Mouse (Mus musculus) thymus, postnatal 36 days (tissue): Measurements from ENCODE around the gene Tff1.

ENCODE experiments used
- DNase-seq, 2 experiments: peaks; one replicate each; pipeline ENCODE4 v3.0.0; 2022; ENCODE audit warnings: mixed read lengths in 2 of 2

Gene Tff1

DNA sequence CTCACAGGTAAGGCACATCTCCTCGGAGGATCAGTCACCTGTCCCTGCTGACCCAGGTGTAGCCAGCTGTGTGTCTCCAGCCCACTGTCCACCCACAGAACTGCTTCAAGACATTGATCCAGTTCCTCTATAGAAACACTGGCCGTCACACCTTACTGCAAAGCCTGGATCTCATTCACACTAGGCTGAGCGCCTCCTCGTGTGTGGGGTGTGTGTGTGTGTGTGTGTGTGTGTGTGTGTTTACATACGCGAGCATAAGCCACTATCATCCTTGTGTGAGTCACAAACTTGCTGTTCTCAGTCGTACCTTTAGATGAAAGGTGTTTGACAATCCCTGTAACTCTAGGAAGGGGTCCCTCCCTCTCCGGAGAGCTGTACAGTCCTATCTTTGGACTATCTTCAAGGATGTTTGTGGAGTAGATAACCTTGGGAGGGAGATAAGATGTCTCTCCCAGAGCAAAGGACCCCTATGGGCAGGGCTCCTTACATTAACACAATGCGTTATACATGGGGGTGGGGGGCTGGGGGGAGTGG, 12.0 kb downstream of the Tff1 start:
- DNase-seq = no peak

DNA sequence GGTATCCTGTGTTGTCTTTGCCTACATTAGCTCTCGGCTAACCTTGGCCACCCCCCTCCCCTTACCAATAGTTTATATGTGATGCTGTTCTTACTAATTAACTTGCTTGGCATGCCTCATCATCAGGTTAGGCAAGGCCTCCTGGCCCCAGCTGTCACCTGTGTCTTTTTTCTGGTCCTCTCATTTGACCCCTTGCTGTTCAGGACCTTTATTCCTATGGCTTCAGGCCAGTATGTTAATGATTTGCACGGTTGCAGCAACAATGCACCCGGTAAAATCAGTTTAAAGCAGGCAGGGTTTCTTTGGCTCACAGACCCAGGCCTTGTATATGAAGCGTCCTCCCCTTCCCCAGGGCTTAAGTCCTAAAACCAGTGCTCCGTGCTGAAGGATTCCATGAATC, 12.6 kb downstream of the Tff1 start:
- DNase-seq = no peak

DNA sequence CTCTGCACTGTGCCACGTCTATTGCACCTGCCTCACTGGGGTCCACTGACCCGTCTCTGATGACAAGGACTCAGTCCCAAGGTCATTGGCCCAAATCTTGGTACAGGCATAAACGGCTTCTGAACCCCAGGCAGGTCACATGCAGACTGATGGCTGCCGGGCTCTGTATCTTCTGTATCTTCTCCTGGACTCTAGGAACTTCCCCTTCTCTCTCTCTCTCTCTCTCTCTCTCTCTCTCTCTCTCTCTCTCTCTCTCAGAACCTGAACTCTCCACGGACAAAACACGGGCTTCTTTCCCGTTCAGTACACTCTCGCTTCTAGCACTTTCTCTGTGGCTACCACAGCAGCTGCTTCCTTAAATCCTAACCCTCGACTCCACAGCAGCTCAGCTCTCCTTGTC, 19.1 kb downstream of the Tff1 start:
- DNase-seq = no peak

DNA sequence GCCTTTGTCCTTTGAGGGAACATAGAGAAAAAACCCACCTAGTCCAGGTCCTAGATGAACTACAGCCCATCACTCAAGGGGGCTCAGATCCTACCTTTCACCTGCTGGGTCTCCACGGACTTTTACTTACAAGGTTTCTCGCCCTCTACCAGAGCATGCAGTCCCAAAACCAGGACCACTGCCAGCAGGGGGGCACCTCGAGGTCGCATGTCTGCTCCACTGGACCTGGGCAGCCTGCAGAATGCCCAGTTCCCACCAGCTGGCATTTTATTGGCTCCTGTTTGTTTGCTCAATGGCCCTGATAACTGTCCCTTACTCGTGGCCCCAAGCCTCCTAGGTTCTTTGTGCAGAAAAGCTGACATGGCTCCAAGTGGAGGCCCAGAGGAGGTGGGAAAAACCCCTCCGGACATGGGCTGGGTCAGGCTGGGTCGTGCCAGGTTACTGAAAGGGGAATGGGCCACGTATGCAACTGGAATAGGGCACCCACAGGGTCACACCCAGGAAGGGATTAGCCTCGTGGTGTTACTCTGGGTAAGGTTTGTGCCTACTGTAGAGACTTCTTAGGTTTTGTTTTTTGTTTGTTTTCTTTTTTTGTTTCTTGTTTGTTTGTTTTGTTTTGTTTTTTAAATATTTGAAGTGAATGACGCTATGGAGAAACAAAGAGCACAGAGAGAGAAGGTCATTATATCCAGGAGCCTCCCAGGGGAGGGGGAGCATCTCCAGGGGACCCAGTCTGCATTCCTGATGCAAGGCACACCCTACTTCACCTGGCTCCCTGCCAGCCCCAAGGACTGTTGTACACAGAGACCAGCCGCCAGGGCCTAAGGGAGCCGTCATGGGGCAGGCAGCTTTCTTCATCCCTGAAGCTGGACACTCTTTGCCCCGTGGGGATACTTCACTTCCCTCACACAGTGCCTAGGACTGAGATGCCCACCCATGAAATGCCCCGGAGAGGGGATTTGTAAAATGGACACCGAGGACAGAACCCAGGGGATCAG, 20.7 kb downstream of the Tff1 start, which contains the start of gene Tff2:
Tff2 (minus strand) TSS at position 243 of the 998 bp plus-strand sequence.
- DNase-seq = no peak

DNA sequence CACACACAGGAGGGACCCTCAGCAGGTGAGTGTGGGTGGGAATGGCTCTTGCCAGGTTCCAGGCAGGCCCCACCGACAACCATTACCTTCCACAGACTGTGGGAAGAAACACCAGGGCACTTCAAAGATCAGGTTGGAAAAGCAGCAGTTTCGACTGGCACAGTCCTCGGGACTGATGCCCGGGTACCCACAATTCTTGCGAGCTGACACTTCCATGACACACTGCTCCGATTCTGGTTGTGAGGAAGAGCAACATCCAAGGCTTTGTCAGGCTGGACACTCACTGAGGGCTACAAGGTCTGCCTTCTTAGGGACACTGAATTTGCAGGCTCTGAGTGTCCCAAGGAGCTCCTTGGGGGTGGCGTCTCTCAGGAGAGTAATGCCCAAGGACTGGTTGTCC, 23.0 kb downstream of the Tff1 start:
- no peak for DNase-seq

DNA sequence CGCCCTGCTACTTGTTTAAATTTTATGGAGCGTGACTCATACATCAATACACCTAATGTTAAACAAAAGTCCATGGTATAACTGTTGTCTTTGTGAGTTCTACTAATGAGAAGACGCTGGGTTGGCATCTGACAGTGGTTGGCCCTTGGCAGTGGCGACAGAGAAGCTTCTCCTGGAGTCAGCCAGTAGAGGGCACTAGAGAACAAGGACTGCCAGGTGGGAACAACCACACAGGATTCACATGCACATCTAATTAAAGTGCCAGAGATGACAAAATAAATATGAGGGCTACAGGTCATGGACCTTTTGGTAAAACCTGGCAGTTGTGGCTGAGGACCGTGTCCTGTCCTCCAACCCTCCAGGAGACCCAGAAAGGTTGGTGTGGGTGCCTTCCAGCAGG, 26.7 kb downstream of the Tff1 start:
- DNase-seq = peak; percentile 71 to 72

DNA sequence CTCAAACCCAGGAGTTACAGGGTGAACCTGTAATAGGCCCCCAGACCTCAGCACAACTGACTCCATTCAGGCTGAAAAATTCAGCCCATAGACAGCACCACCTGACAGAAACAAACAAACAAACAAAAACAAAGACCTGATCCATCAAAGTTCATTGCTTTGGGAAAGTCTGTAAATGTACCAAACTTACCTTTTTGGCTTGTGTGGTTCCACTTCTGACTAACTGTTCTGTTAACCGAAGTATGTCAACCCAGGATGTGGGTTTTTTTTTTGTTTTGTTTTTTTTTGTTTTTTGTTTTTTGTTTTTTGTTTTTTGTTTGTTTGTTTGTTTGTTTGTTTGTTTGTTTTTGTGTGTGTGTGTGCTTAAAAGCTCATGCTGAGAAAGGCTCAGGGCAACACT, 28.3 kb downstream of the Tff1 start:
- DNase-seq = no peak

DNA sequence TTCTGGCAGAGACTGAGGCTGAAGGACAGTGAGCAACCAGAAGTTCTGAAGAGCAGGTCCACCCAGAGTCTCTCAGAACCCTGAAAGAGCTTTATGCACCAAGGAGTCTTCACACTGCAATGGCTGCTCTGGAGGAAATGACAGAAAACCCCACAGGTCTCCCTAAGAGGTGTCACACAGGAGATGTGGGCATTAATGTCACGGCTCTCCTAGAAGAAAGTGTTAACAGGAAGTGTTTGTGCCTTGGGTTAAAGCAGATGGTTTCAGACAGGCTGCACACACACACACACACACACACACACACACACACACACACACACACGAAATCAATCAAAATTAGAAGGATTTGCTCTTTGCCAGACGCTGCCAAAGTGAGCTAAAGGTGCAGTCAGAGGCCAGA, 28.8 kb downstream of the Tff1 start:
- no peak for DNase-seq

DNA sequence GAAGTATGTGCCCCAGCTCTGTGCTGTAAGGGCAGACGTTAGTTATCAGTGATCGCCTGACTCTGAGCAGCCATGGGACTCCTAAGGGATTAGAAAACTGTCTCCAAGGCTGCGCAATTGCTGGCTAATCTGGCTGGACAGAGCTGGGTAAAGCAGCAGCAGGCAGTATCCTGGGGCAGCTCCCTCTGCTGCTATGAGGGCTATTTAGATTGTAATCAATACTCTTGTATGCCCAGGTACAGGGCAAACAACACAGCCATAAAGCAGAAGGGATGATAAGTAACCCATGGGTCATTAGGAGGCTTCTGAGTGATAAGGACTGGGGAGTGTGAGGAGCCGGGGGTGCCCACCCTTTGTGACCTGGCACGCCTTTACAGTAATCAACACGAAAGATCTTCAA, 30.2 kb downstream of the Tff1 start:
- DNase-seq = no peak

DNA sequence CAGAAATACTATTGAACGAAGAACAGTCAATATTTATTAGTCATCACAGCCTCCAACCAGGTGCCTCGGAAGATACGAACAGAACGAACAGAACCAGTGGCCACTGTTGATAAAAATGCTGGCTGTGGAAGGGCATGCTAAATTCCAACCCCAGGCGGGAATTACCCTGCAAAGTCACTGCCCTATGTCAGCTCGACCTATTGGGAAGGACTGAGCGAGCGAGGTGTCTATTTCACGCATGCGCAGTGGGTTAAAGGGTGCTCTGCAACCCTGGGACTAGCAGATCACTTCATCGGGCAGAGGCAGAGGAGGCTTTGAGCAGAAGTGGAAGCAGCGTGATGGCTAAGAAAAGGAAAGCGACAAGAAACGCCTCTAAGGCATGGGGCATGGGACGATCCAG, 31.3 kb downstream of the Tff1 start:
- DNase-seq = no peak

DNA sequence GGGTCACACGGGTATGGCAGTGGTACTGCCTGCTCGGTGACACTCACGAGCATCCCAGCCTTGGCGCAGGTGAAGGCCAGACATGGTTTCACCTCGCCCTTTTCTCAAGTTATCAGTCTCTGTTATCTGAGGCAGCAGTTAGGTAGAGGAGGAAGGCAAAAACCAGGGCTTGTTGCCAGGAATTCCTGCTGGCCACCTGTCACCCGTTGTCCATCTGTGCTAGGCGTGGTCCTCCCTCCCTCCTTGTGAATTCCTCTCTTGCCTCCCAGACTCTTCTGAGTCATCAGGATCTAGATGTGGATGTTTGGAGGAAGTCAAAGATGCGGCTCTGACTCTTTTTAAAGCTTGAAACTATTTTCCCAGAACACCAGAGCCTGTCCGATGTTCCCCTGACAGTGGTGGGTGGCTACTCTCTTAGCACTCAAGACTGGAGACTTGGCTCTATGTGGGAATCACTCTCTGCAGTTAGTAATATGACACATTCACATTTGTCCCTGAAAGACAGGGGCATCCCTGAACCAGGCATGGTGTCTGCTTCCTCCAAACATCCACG, 33.7 kb downstream of the Tff1 start:
- no peak for DNase-seq

DNA sequence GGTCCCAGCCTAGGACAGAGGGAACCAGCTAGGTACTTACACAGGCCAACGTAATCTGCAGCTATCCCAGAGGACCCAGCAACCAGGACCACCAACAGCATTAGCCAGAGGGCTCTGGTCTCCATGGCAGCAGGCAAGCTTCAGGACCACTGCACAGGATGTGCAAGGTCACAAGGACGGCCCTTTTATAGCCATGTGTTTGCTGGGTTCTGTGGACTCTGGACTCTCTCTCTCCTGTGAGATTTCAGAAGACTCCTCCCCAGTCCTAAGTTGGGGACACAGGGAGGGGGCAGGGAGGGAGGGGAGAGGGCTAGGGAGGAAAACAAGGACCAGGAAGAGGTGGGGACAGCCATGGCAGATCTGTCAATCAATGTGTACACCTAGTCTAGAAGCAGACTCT, 35.6 kb downstream of the Tff1 start, which contains the start of gene Tff3:
Tff3 (minus strand) TSS at position 195 of the 400 bp plus-strand sequence.
- DNase-seq = no peak

DNA sequence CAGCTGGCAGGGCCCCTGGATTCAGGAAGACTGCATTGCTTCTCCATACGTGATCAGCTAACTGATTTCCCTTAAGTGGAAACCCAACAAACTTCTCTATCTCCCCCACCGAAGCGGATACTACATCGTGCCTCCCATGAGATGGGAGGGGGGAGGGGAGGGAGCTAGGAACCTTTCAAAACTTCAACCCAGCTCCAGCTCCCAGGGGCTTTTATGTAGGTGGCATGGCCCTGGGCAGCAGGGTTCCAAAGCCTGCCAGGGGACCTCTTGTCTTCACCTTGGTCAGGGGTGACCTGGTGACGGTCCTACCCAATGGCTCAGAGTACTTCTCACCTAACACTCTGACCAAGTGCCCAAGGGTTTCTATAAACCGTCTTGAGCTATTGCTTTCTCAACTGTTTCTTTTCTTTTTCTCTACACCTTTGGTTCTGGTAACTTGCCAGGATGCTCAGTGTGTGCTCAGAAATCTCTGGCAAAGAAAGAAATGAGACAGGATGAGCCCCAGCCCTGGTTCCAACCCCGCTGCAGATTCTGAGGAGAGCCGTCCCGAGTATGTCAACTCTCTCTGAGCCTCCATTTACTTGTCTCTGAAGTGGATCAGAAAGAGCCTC, 36.3 kb downstream of the Tff1 start:
- no peak for DNase-seq

DNA sequence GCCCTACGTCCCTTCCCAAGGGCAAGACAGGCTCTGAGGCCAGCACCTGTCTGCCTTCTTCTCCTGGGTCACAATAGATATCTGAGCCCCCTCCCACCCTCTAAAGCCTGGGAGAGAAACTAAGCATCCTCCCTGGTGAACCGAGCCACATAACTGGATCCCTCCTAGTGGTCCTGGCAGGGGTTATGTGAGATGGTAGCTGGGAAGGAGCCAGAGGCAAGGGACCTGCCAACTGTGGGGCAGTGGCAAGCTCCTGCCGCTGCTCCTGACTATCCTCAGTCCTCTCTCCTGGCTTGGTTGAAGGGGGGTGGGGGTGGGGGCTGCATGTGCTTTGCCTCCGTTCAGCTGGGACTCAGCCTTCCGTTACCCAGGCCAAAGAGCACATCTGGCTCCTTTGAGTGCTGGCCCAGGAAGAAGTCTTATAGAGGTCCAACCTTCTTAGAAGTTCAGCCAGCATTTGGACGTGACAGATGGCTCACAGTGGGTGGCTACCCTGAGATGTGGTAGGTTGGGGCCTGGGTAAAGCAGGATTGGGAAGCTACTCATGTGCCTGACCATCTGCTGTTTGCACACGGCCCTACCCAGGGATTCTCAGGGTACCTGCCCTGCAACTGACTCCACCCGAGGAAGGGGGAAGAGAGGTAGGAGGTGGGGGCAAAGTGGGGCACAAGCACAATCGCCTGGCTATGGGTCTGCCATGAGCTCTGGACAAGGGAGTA, 39.4 kb downstream of the Tff1 start:
- no peak for DNase-seq

DNA sequence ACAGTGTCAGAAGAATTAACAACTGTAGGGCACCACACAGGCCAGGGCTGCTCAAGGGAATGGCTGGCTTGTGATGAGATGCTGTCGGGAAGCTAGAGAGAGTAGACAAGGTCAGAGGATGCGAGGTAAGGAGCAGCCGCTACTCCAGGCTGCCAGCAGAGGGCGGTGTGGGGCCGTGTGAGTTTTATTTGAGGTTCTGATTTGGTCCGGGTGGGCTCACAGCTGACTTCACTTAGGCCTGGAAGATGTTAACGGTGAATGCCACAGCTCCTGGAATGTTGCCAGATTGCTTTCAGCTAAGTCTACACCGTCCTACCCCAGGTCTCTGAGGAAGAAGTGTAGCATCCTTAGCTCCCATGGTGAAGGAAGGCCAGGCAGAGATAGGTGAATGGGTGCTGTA, 43.1 kb downstream of the Tff1 start:
- peak; percentile 63 to 71 for DNase-seq

DNA sequence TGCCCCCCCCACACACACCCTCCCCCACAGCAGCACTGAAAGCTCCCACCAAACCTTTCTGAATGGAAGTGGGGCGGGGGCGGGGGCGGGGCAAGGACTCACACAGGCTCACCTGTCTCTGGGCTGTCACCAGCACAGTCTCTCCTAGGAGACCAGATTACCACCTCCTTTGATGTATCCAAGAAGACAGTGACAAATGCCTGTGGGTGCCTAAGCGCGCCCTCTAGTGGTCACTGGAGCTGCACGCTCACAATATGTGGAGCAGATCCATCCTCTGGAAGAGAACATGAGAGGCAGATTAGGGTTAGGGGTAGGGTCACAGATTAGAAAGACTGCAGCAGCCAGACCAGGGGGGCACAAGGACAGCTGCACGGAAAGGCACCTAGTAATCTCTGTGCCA, 45.6 kb downstream of the Tff1 start:
- DNase-seq = peak; percentile 81 to 82

DNA sequence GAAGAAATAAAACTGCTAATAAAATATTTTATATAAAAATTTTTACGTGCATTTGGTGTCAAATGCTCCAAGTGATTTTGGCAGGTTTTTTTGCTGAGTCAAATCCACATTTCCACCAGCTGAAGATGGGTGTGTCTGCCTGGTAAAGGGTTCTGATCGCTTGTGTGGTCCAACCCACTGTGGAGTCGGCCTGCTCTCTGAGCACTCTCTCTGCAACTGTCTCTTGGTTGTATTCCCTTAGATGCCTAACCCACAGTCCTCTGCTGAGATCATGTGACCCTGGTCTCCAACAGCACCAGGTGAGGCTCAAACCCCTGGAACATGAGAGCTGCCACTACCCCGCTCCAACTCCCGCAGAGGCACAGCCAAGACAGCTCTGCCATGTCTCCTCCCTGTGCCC, 47.1 kb downstream of the Tff1 start:
- no peak for DNase-seq

DNA sequence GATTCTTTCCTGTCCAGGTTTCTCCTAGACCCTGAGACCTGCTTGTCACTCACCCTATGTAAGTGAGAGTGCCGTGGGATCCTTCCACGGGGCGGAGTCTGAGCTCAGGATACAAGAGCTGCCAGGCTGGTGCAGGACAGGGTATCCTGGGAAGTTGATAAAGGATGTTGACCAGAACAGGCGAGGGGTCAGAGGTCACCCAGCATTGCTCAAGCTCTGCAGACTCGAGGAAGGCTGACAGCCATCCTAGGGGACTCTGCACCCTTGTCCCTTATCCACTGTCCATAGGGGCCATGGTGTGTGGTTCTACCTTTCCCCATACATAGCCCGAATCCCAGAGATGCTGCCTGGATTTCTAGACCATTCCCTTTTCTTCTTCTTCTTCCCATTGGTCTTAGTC, 49.0 kb downstream of the Tff1 start:
- DNase-seq = no peak

DNA sequence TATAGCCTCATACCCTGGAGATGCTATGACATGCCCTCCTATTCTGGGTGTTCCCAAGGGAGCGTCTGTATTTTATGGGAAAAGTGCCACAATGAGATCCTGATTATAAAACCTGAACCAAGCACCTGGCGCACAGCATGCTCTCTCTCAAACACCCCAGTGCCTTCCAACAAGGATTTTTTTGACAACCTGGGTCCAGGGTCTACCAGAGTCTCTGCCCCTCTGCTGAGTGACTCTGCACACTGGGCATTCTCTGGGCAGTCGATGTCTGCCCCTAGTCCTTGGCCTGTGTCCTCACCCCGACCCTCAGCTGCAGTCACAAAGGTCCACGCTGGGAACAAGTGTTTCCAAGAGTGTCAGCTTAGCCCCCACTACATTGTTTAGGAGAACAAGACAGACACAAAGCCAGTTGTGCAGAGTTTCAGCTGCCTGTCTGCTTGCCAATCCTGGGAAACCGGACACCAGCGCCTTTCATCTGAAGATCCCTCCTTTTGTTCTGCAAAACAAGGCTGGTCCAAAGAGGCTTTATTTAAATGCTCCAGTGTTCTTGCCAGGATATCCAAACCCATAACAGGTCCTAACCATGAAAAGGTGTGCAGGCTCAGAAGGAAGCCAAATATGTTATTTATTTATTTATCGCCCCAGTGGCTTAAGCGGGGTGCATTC, 51.8 kb downstream of the Tff1 start:
- DNase-seq = no peak
